21 mouse cellular contexts compared by ENCODE assay signal in the genomic region with DNA sequence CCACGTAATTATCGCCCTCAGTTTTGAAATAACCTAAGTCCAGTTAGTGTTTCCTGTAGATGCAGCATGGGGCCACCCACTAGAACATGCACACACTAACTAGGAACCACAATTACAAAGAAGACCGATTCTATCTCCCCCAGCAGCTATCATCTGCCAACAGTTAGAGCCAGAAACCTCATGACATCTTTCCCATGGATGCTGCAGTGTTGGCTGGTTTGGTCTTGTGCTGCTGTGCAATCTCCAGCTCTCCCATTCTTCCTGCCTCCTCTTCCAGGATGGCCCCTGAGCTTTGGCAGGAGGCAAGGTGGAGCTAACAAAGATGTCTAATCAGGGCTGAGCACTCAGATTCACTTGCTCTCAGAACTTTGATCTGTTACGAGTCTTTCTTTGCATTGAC. TPM values are rescaled to one million over a fixed set of nuclear protein-coding genes. Genes with fewer than 3 reads are reported as not detected.
DNase-seq lines count a peak whose midpoint lies in the region; ATAC-seq and TF ChIP-seq lines count a peak whose summit lies in the region.
"Had no signal": no experiment of that assay in that cellular context is flagged by ENCODE, and none has a peak within 500 bp of the region (broad histone marks: within the 10 kb centered on the region; RNA-seq: fewer than 3 reads in every experiment).

No protein-coding gene starts in this region.

- H3K27ac ChIP-seq in forebrain, postnatal 0 days (ENCODE audit: low read depth, low read length): no peak overlapping the region
- H3K27ac ChIP-seq: embryonic facial prominence, embryonic 10.5 days; forebrain, embryonic 13.5 days; gastrocnemius, adult 2 months; hindbrain, embryonic 15.5 days had no signal

- H3K4me1 ChIP-seq in forebrain, postnatal 0 days (ENCODE audit: insufficient read depth): no peaks in the 10 kb centered on the region
- H3K4me1 ChIP-seq: embryonic facial prominence, embryonic 10.5 days; forebrain, embryonic 13.5 days; heart, embryonic 12.5 days; hindbrain, embryonic 15.5 days had no signal

- no peak overlapping the region for H3K4me3 ChIP-seq in forebrain, postnatal 0 days (ENCODE audit: low read depth, low read length)
- H3K4me3 ChIP-seq: embryonic facial prominence, embryonic 10.5 days; forebrain, embryonic 13.5 days; gastrocnemius, adult 2 months; heart, embryonic 12.5 days; hindbrain, embryonic 15.5 days had no signal

- H3K27me3 ChIP-seq in forebrain, postnatal 0 days (ENCODE audit: insufficient read depth, low read length): no peaks in the 10 kb centered on the region
- H3K27me3 ChIP-seq: forebrain, embryonic 13.5 days; heart, embryonic 12.5 days had no signal

- 86% methylated on average over 4 of the region's 4 CpGs for whole genome bisulfite sequencing in forebrain, postnatal 0 days

- no peak overlapping the region for H3K4me2 ChIP-seq in forebrain, postnatal 0 days (ENCODE audit: low read depth)
- H3K4me2 ChIP-seq: forebrain, embryonic 13.5 days; heart, embryonic 12.5 days; hindbrain, embryonic 15.5 days had no signal

- no peaks in the 10 kb centered on the region for H3K9me3 ChIP-seq in forebrain, postnatal 0 days (ENCODE audit: low read length)
- H3K9me3 ChIP-seq: embryonic facial prominence, embryonic 10.5 days; forebrain, embryonic 13.5 days; heart, embryonic 12.5 days; hindbrain, embryonic 15.5 days had no signal

- ATAC-seq in megakaryocyte, adult 5-6 weeks (ENCODE audit: poor library complexity, severe bottlenecking): peak; percentile 41; the same call in 1 of the 2 replicates
- ATAC-seq in forebrain, postnatal 0 days: no peak
- ATAC-seq: activated CD4-positive, CD25-positive, alpha-beta regulatory T cell, adult 4 months; forebrain, embryonic 13.5 days had no signal

- intact Hi-C loops in heart, postnatal 36 days (cut with DNase I): no loop called here

- peak; percentile 64 for DNase-seq in heart, adult 11 months
- no peak for DNase-seq in heart, postnatal 36 days
- DNase-seq in 416B (ENCODE audit: low read depth): peak; percentile 94
- peak; percentile 15 to 54 for DNase-seq in natural killer cell, adult 2 months (ENCODE audit: low spot score in 2 of 2)
- DNase-seq in forebrain, postnatal 0 days: no peak
- no peak for DNase-seq in gastrocnemius, postnatal 4 days (ENCODE audit: low spot score in 2 of 2)
- DNase-seq: adrenal gland, postnatal 14 days; cerebellum, adult 18-20 months; cerebellum, adult 9-11 months; cerebellum, postnatal 36 days; gastrocnemius, adult 2 months; gastrocnemius, postnatal 36 days had no signal

- H3K9ac ChIP-seq in forebrain, postnatal 0 days: no peak overlapping the region
- H3K9ac ChIP-seq: forebrain, embryonic 13.5 days; heart, embryonic 12.5 days; hindbrain, embryonic 15.5 days had no signal

- no peak for TF ChIP-seq CTCF in forebrain, postnatal 0 days (IDR thresholded peaks at IDR 0.05; ENCODE audit: low read depth)

- H3K36me3 ChIP-seq in forebrain, postnatal 0 days (ENCODE audit: insufficient read depth): no peaks in the 10 kb centered on the region
- H3K36me3 ChIP-seq: embryonic facial prominence, embryonic 10.5 days; heart, embryonic 12.5 days; hindbrain, embryonic 15.5 days had no signal

RNA-seq across cellular contexts. Expression of gene Il18rap, which starts 14.0 kb away (rescaled TPM):
- total RNA-seq in heart, postnatal 36 days (2021): not detected
- total RNA-seq in megakaryocyte, adult 5-6 weeks (2015): 28.7 and 34.9 TPM in 2 replicates
- total RNA-seq in megakaryocyte, adult 5-6 weeks (2017): 30.5 and 43.1 TPM in 2 replicates
- total RNA-seq in forebrain, postnatal 0 days (2014; rRNA removed): 0.23 and 1.1 TPM in 2 replicates
- 0.06 TPM in 1 of 2 replicates, not detected in the other for polyA plus RNA-seq in forebrain, postnatal 0 days (2015; fragmentation: Nextera tagmentation; extraction: Ambion mirVana)
- total RNA-seq in gastrocnemius, postnatal 4 days (2021): under 1 TPM; 0.07 to 0.08 TPM
- total RNA-seq: gastrocnemius, adult 2 months; gastrocnemius, postnatal 36 days; MEL had no signal
- polyA plus RNA-seq: hindbrain, embryonic 15.5 days had no signal

RNA-seq across cellular contexts. Expression of gene Il18r1, which starts 35.8 kb away (rescaled TPM):
- 1 to 10 TPM in 1 of 2 experiments, under 1 TPM in 1; 0.81 to 1.3 TPM for total RNA-seq in heart, postnatal 36 days (2021)
- total RNA-seq in megakaryocyte, adult 5-6 weeks (2015): 6.8 and 8.9 TPM in 2 replicates
- 11.6 and 15.4 TPM in 2 replicates for total RNA-seq in megakaryocyte, adult 5-6 weeks (2017)
- total RNA-seq in forebrain, postnatal 0 days (2014; rRNA removed): 0.08 TPM in 1 of 2 replicates, not detected in the other
- not detected in 2 replicates for polyA plus RNA-seq in forebrain, postnatal 0 days (2015; fragmentation: Nextera tagmentation; extraction: Ambion mirVana)
- total RNA-seq in gastrocnemius, postnatal 4 days (2021): under 1 TPM; 0.05 to 0.17 TPM
- total RNA-seq: gastrocnemius, postnatal 36 days had no signal
- polyA plus RNA-seq: C2C12; embryonic facial prominence, embryonic 10.5 days; forebrain, embryonic 13.5 days; heart, embryonic 12.5 days; hindbrain, embryonic 11.5 days; hindbrain, embryonic 15.5 days had no signal

Comparison
In these comparisons a context has a peak if more than half of its experiments do, and no peak if none do; other contexts are left out.
1. DNase-seq: peak in heart, adult 11 months (single experiment), 416B (single experiment) and natural killer cell, adult 2 months (2 of 2); none in heart, postnatal 36 days (0 of 2), forebrain, postnatal 0 days (single experiment) and gastrocnemius, postnatal 4 days (0 of 2).
2. RNA of gene Il18rap, which starts 14.0 kb away (total RNA-seq): 28.7 to 43.1 TPM in megakaryocyte, adult 5-6 weeks; 0.23 to 1.1 TPM in forebrain, postnatal 0 days, 0.07 to 0.08 TPM in gastrocnemius, postnatal 4 days and not detected in heart, postnatal 36 days; every median in the first group is over 10 times any median in the second.